Mouse (Mus musculus): Measurements from ENCODE around the gene Serpina3j. TPM values are rescaled to one million over a fixed set of nuclear protein-coding genes. Genes with fewer than 3 reads are reported as not detected.

Serpina3j gene
- total RNA-seq, 2 experiments from 2014 or later: not detected

DNA sequence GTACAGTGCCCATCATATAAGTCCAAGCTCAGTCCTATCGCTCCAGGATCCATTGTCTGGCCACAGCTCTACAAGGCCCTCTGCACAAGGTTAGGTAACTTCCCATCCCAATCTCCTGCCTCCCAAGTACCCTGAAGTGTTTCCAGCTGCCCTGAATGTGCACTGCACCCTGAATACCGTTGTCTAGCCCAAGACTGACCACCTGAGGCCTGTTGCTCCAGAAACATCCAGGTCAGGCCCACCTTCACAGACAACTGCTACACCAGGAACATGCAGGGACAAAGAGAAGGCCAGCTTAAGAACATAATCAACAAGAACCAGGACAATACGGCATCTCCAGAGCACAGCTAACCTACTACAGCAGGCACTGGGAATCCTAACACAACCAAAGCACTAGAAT is 55.6 kb downstream of the Serpina3j start:
- DNase-seq: no peak
- intact Hi-C loops (cut with DNase I; ENCODE audit: low total_unique reads): no loop called here

Other genes starting within 250 kb of the Serpina3j start
- gene Serpina5, start 213.4 kb upstream of the Serpina3j start, total RNA-seq (2021): not detected
- gene Serpina3a, start 201.8 kb upstream of the Serpina3j start, total RNA-seq (2021): not detected
- not detected for gene Serpina3b, start 186.6 kb upstream of the Serpina3j start, total RNA-seq (2021)
- gene Serpina3c, start 160.7 kb upstream of the Serpina3j start, total RNA-seq (2021): 1 to 10 TPM; 1.2 TPM
- not detected for gene Serpina3f, start 100.0 kb upstream of the Serpina3j start, total RNA-seq (2021)
- not detected for gene Serpina3g, start 78.3 kb upstream of the Serpina3j start, total RNA-seq (2021)
- gene Serpina3i, start 51.4 kb upstream of the Serpina3j start, total RNA-seq (2021): not detected
- not detected for gene Serpina3k, start 23.9 kb downstream of the Serpina3j start, total RNA-seq (2021)
- not detected for gene Serpina3m, start 23.9 kb downstream of the Serpina3j start, total RNA-seq (2021)
- 1 to 10 TPM; 1.5 to 2.5 TPM for gene Serpina3n, start 92.2 kb downstream of the Serpina3j start, total RNA-seq (2021)
- under 1 TPM; 0.16 to 0.29 TPM for gene Gsc, start 158.8 kb downstream of the Serpina3j start, total RNA-seq (2021)

Data from gastrocnemius, postnatal 14 days (tissue).